Comparison of ENCODE assay signal across 23 mouse cellular contexts in genomic region chr16:23326664-23327063, GRCm38 (mm10).
DNase-seq lines count a peak whose midpoint lies in the region; ATAC-seq lines count a peak whose summit lies in the region.
"Had no signal": no experiment of that assay in that cellular context is flagged by ENCODE, and none has a peak within 500 bp of the region (broad histone marks: within the 10 kb centered on the region; RNA-seq: fewer than 3 reads in every experiment).

No protein-coding gene starts in this region.

- no peak overlapping the region for H3K27ac ChIP-seq in liver, embryonic 16.5 days (ENCODE audit: low read length)
- no peak overlapping the region for H3K27ac ChIP-seq in liver, embryonic 11.5 days (ENCODE audit: low read depth, low read length)
- peak overlapping the region; percentile 0; the same call in 1 of the 2 replicates for H3K27ac ChIP-seq in stomach, embryonic 15.5 days
- H3K27ac ChIP-seq in forebrain, embryonic 12.5 days, result no peak overlapping the region
- H3K27ac ChIP-seq: embryonic facial prominence, embryonic 15.5 days; forebrain, embryonic 10.5 days; forebrain, embryonic 15.5 days; heart, embryonic 10.5 days; heart, embryonic 15.5 days; hindbrain, embryonic 13.5 days had no signal

- H3K4me1 ChIP-seq in liver, embryonic 16.5 days (ENCODE audit: control insufficient read depth, low read depth, low read length), result no peaks in the 10 kb centered on the region
- H3K4me1 ChIP-seq in liver, embryonic 11.5 days (replicated peaks; ENCODE audit: control insufficient read depth, insufficient read depth, low read length), result no peaks in the 10 kb centered on the region; the same call in 1 of the 2 replicates
- no peaks in the 10 kb centered on the region for H3K4me1 ChIP-seq in stomach, embryonic 15.5 days
- H3K4me1 ChIP-seq in forebrain, embryonic 12.5 days, result peaks cover 12% of the 10 kb centered on the region

- H3K9me3 ChIP-seq in liver, embryonic 16.5 days (replicated peaks; ENCODE audit: control insufficient read depth, low read length), result no peaks in the 10 kb centered on the region
- no peaks in the 10 kb centered on the region for H3K9me3 ChIP-seq in liver, embryonic 11.5 days (ENCODE audit: control insufficient read depth, low read length)
- H3K9me3 ChIP-seq in stomach, embryonic 15.5 days, result no peaks in the 10 kb centered on the region
- no peaks in the 10 kb centered on the region for H3K9me3 ChIP-seq in forebrain, embryonic 12.5 days
- H3K9me3 ChIP-seq: embryonic facial prominence, embryonic 15.5 days; forebrain, embryonic 10.5 days; forebrain, embryonic 15.5 days; G1E; heart, embryonic 10.5 days; heart, embryonic 15.5 days; hindbrain, embryonic 13.5 days had no signal

- no peak overlapping the region for H3K4me3 ChIP-seq in liver, embryonic 16.5 days (ENCODE audit: low read depth, low read length)
- no peak overlapping the region for H3K4me3 ChIP-seq in liver, embryonic 11.5 days (ENCODE audit: low read depth, low read length)
- no peak overlapping the region for H3K4me3 ChIP-seq in stomach, embryonic 15.5 days (replicated peaks)
- no peak overlapping the region for H3K4me3 ChIP-seq in forebrain, embryonic 12.5 days (replicated peaks)
- H3K4me3 ChIP-seq: embryonic facial prominence, embryonic 15.5 days; erythroblast, embryonic 14.5 days; forebrain, embryonic 10.5 days; forebrain, embryonic 15.5 days; heart, embryonic 10.5 days; heart, embryonic 15.5 days; hindbrain, embryonic 13.5 days had no signal

- H3K9ac ChIP-seq in liver, embryonic 16.5 days (ENCODE audit: low read depth, low read length), result no peak overlapping the region
- no peak overlapping the region for H3K9ac ChIP-seq in liver, embryonic 11.5 days (ENCODE audit: low read depth, low read length)
- H3K9ac ChIP-seq in stomach, embryonic 15.5 days, result no peak overlapping the region
- no peak overlapping the region for H3K9ac ChIP-seq in forebrain, embryonic 12.5 days
- H3K9ac ChIP-seq: embryonic facial prominence, embryonic 15.5 days; forebrain, embryonic 15.5 days; heart, embryonic 15.5 days; hindbrain, embryonic 13.5 days had no signal

- ATAC-seq in liver, embryonic 16.5 days (ENCODE audit: low read depth), result peak; percentile 83
- ATAC-seq in liver, embryonic 11.5 days (replicated peaks; ENCODE audit: low FRiP score), result no peak
- ATAC-seq in stomach, embryonic 15.5 days (ENCODE audit: insufficient read depth, low FRiP score, low read depth), result peak; percentile 80; the same call in 1 of the 2 replicates
- ATAC-seq in forebrain, embryonic 12.5 days (ENCODE audit: low FRiP score), result no peak
- ATAC-seq: forebrain, embryonic 15.5 days had no signal

- DNase-seq in liver, embryonic 11.5 days (ENCODE audit: low spot score), result no peak
- DNase-seq in lung, postnatal 36 days, result peak; percentile 38
- DNase-seq in lung, postnatal 10 days, result no peak
- no peak for DNase-seq in cerebellum, adult 11 months
- DNase-seq: adrenal gland, adult 8-10 months; adrenal gland, postnatal 36 days; cerebellum, adult 8-10 months; cerebellum, postnatal 14 days; embryo, embryonic 11 days; gastrocnemius, postnatal 36 days; heart, adult 18-20 months; heart, postnatal 14 days had no signal

- 54% methylated on average over 6 of the region's 6 CpGs for WGBS in liver, embryonic 16.5 days (ENCODE audit: insufficient replicate concordance)
- WGBS in liver, embryonic 11.5 days, result 81% methylated on average over 6 of the region's 6 CpGs
- WGBS in stomach, embryonic 15.5 days, result 60% methylated on average over 6 of the region's 6 CpGs
- WGBS in forebrain, embryonic 12.5 days, result 89% methylated on average over 6 of the region's 6 CpGs

- H3K36me3 ChIP-seq in liver, embryonic 16.5 days (ENCODE audit: control insufficient read depth, insufficient read depth), result no peaks in the 10 kb centered on the region
- H3K36me3 ChIP-seq in liver, embryonic 11.5 days (ENCODE audit: control insufficient read depth, insufficient read depth, low read length), result peaks cover 5% of the 10 kb centered on the region; the same call in 1 of the 2 replicates
- H3K36me3 ChIP-seq in stomach, embryonic 15.5 days, result no peaks in the 10 kb centered on the region
- peaks cover 20% of the 10 kb centered on the region for H3K36me3 ChIP-seq in forebrain, embryonic 12.5 days (replicated peaks)
- H3K36me3 ChIP-seq: embryonic facial prominence, embryonic 15.5 days; G1E had no signal

- no peaks in the 10 kb centered on the region for H3K27me3 ChIP-seq in liver, embryonic 16.5 days (ENCODE audit: control insufficient read depth, insufficient read depth, low read depth, low read length)
- H3K27me3 ChIP-seq in liver, embryonic 11.5 days (replicated peaks; ENCODE audit: control insufficient read depth, insufficient read depth, low read length), result no peaks in the 10 kb centered on the region
- H3K27me3 ChIP-seq in stomach, embryonic 15.5 days (replicated peaks), result no peaks in the 10 kb centered on the region
- H3K27me3 ChIP-seq in forebrain, embryonic 12.5 days, result no peaks in the 10 kb centered on the region
- H3K27me3 ChIP-seq: embryonic facial prominence, embryonic 15.5 days; forebrain, embryonic 15.5 days; heart, embryonic 15.5 days; hindbrain, embryonic 13.5 days had no signal

- H3K4me2 ChIP-seq in liver, embryonic 16.5 days (ENCODE audit: low read depth, low read length), result no peak overlapping the region
- no peak overlapping the region for H3K4me2 ChIP-seq in liver, embryonic 11.5 days
- no peak overlapping the region for H3K4me2 ChIP-seq in stomach, embryonic 15.5 days
- no peak overlapping the region for H3K4me2 ChIP-seq in forebrain, embryonic 12.5 days
- H3K4me2 ChIP-seq: embryonic facial prominence, embryonic 15.5 days; forebrain, embryonic 15.5 days; heart, embryonic 15.5 days; hindbrain, embryonic 13.5 days had no signal

Comparison
In these comparisons a context has a peak if more than half of its experiments do, and no peak if none do; other contexts are left out.
1. ATAC-seq: peak in liver, embryonic 16.5 days (single experiment) and stomach, embryonic 15.5 days (single experiment); none in liver, embryonic 11.5 days (single experiment) and forebrain, embryonic 12.5 days (single experiment).